Mouse (Mus musculus): ENCODE measurements around the gene Rin2.

GRCm38 (mm10) chr2:145804524-145804923 is 129.5 kb downstream of the Rin2 start:
- TF ChIP-seq MYOG (IDR thresholded peaks at IDR 0.05; ENCODE audit: control insufficient read depth, extremely low read depth, insufficient read length) (no peak), CTCF (IDR thresholded peaks at IDR 0.05; ENCODE audit: control insufficient read depth, insufficient read depth, insufficient read length) (no peak), MAX (IDR thresholded peaks at IDR 0.05) (no peak), USF1 (IDR thresholded peaks at IDR 0.05; ENCODE audit: low read depth) (no peak), MYOD1 (IDR thresholded peaks at IDR 0.05; ENCODE audit: control insufficient read depth, insufficient read length, low read depth) (no peak), CEBPB (IDR thresholded peaks at IDR 0.05; ENCODE audit: low read depth) (no peak), FOSL1 (IDR thresholded peaks at IDR 0.05; ENCODE audit: insufficient read depth, low read length, poor library complexity, severe bottlenecking) (no peak)
